Mouse (Mus musculus): Measurements from ENCODE around the gene Kcnip1.

The Kcnip1 gene

DNA sequence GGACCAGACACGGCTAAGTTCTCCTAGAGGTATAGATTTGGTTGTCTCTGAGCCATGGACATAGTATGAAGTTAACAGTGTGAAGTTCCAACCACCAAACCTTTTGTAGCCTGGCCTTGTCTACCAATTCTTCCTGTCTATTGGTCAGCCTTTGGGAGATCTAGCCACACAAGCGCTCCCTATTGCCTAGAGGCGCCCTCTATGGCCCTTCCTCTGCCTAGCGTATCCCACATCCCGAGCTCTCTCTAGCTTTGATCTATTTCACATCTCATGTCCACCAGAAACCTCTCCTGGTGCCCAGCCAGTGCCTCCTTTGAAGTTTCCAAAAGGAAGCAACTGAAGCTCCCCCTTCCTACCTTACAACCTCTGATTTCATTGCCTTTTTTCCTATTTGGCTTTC, 147.0 kb downstream of the Kcnip1 start:
- no peak for DNase-seq (ENCODE audit: extremely low read depth, low read depth, low spot score)

DNA sequence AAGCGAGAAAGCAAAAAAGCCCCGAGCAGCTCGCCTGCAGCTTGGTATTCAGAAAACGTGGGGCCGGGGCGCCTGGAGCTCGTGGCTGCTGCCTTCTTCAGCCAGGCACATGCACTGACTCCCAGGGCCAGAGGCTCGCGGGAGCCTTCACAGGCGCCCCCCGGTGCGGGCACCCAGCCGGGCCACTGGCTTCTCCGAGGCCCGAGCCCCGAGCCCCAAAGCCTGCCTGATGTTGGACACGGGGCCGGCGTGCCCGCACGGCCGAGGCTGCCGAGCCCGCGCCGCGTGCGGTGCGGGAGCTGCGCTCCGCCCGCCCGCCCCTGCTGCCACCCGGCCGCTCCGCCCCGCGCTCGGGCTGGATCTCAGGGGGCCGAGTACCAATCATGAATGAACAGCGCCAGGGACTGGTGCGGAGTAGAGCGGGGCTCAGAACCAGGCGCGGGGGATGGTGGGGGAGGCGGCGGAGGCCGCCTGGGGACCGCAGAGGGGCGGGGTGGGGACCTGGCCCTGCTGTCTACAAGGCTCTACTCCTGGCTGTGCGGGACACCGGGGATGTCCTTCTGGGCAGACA, 149.6 kb downstream of the Kcnip1 start:
- DNase-seq (ENCODE audit: extremely low read depth, low read depth, low spot score), result no peak

DNA sequence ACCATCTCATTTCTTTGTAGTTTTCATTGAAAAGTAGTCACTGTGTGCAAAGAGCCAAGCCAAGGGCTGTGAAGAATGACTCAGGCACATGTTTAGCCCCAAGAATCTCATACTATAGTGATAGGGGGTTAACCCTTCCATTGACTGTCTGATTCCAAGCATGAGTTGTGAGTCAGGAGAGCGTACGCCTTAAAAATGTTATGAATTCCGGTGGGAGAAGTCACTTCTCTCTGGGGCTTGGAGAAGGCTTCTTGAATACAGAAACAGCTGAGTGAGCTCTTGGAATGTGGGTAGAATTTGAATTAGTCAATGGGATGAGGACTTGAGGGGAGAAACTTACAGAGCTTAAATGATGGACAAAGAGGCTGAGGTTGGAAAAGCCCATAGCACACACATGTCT, 153.9 kb downstream of the Kcnip1 start:
- no peak for DNase-seq (ENCODE audit: extremely low read depth, low read depth, low spot score)

DNA sequence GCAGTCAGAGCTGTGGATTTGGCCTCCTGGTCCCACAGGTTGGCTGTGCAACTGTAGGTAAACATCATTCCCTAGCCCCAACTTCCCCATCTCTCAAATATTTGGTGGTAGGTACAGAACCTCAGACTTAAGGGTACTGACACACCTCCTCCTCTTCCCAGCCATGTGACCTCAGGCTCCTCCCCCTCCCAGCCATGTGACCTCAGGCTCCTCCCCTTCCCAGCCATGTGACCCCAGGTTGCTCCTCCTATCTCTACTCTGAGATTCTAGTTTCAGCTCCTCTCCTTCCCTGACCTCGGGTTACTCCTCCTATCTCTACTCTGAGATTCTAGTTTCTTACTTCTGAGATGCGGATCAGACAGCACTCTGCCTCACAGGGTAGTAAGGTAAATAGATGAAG, 163.2 kb downstream of the Kcnip1 start:
- no peak for DNase-seq (ENCODE audit: extremely low read depth, low read depth, low spot score)

DNA sequence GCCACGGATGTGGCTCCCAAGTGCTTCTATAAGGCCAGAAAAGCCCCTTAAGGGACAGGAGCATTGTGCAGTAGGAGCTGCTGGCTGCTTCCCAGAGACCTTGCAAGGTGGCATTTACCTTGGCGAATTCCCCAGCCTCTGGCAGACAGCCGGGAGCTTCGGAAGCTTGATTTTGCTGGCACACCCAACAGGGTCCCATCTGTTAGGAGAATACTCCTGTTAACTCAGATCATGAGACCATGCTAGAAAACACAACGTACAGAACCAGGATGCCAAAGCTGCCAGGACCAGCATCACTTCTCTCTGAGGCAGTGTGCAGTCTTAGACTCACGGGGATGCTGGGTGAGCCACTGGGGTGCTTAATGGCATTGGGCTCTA, 165.1 kb downstream of the Kcnip1 start:
- DNase-seq (ENCODE audit: extremely low read depth, low read depth, low spot score), result no peak

DNA sequence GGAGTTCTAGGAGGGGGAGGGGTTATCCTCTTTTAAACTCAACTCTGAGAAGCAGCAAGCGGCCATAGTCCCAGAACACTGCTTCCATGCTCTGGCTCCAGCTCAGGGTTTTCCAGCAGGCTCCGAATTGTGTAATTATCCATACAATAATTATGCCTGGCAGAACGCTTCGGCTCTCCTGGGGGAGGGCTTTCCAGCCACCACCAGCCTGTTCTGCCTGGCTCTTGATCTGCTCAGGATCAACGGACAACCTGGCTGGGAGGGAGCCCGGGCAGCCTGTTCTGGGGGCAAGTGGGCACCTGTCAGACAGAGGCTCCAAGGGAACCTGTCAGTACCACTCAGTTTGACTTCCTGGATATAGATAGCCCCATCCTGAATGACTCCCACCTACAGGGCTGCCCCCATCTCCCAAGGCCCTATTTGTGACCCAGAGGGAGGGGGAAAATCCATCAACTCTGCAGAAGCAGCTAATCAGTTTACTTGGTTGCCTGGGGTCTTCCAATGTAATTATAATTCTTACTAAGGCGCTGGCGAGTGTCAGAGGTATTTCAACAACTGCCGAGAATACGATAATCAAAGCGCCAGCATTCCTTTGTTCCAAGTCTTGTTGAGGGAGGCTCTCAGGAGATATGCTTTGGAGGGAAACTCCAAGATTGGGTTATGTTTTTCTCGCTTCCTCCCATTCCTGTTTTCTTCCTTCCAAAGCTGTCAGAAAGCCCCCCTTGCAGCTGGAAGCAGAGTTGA, 165.7 kb downstream of the Kcnip1 start:
- no peak for DNase-seq (ENCODE audit: extremely low read depth, low read depth, low spot score)

DNA sequence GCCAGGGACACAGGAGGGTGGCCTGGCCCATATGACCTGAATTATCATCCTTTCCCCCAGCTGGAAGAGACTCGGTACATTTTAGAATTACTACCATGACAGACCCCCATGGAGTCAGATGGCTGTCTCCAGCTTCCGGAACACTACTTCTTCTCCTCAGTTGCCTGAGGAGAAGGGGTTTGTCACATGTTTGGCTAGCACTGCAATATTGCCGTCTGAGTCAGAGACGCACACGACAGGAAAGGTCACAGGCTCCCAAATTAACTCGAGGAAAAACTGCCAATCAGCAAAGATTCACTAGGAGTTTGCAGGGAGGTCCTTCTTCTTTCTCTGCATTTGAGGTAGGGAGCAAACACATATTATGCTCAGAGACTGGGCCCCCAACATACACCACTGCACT, 168.2 kb downstream of the Kcnip1 start:
- no peak for DNase-seq (ENCODE audit: extremely low read depth, low read depth, low spot score)

DNA sequence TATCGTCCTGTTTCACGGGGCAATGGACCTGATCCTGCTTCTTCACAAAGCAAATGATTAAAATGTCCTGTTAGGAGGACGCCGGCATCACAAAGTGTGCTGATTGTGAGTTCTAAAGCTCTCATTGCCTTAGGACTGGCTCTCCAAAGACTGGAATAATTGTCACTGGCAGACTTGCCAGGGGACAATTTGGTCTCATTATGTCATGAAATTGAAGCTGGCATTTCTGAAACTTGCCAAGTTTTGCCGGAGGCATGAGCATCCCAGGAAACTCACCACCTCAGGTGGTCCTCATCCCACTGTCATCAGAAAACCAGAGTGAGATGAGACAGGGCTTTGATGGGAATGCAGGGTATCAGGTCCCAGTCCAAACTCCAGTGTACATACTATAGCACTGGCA, 171.6 kb downstream of the Kcnip1 start:
- DNase-seq (ENCODE audit: extremely low read depth, low read depth, low spot score), result no peak

DNA sequence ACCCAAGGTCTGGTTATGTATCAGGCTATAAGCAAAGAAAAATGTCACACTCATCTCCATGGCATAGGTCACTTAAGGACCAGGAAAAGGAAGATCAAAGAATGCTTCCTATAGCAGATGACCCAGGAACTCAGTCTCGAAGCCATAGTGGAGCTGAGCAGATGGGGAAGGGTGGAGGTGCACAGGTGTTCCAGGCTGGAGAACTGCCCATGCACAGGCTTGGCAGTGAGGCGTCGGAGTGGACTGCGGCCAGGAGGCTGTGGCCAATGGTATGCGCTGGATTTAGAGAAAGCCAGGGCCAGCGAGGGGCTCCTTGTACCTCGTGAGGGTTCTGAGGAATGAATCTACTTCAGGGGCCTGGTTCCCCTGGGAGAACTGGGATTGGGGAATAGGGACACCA, 172.1 kb downstream of the Kcnip1 start:
- no peak for DNase-seq (ENCODE audit: extremely low read depth, low read depth, low spot score)

DNA sequence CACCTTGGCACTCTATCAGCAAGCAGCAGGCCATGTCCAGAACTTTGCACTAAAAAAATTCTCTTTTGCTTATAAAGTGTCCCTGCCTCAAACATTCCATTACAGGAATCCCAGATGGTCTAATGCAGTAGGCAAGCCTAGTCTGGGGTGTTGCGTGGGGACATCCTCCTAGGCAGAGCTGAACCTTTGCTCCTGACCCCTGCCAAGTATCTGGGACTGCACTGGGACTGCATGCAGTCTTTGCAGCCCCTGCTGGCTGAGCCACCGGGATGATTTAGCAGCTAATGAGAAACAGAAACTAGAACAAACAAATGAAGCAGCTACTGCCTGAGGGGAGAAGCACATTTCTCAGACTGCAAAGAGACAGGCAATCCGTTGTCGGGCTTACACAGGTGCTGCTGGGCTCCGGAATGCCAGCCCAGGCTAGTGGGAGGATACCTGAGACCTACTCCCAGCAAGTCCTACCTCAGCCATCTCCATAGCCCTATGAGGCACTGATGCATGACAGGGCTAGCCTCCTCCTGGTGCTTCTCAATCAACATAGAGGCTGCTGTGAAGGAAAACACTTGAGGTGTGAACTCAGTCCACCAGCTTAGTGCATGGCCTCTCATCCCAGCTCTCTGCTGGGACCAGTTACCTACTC, 174.0 kb downstream of the Kcnip1 start:
- no peak for DNase-seq (ENCODE audit: extremely low read depth, low read depth, low spot score)

DNA sequence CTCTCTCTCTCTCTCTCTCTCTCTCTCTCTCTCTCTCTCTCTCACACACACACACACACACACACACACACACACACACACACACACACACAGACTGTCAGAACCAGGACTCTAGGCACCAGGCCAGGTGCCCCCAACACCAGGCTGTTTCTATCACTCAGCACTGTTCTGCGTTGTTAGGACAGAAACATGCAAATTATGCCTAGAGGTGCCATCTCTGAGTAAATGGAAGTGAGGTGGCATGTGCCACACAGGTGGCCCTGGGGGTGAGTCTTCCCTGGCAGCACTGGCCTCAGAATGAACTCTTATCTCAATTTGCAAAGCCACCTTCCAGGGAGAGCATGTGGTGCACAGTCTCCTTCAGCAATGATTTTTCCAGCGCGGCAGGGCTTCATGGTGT, 176.9 kb downstream of the Kcnip1 start:
- DNase-seq (ENCODE audit: extremely low read depth, low read depth, low spot score), result no peak

DNA sequence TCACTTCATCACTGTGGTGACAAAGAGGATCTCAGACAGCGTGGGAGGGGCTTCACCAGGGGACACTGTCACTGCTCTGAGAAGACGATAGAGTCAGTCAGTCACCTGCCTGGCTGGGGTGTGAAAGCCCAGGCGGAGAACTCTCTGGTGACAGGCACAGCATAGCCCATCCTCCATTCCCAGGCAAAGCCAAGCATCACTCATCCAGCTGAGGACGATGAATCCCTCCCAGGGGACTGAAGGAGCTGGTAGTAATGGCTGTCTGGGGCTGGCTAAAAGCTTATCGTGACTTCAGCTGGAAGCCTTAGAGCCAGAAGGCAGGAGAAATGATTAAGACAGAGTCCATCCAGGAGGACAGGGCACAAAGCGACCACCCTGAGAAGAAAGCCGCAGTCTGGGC, 182.8 kb downstream of the Kcnip1 start:
- DNase-seq (ENCODE audit: extremely low read depth, low read depth, low spot score), result no peak

DNA sequence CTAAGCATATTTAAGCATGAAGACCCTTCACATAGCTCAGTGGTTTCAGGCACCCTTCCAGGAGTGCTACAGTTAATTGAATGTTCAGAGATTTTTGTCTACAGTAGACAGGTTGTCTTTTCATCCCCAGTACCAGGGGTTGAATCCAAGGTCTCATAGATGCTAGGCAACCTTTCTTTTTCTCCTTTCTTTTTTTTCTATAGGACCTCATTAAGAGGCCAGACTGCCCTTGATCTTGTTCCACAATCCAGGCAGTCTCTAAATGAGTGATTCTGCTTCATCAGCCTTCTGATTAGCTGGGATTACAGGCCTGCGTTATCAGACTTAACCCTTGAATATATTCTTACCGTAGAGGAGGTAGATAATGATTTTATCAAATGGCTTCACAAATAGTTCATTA, 189.9 kb downstream of the Kcnip1 start:
- DNase-seq (ENCODE audit: extremely low read depth, low read depth, low spot score), result no peak

DNA sequence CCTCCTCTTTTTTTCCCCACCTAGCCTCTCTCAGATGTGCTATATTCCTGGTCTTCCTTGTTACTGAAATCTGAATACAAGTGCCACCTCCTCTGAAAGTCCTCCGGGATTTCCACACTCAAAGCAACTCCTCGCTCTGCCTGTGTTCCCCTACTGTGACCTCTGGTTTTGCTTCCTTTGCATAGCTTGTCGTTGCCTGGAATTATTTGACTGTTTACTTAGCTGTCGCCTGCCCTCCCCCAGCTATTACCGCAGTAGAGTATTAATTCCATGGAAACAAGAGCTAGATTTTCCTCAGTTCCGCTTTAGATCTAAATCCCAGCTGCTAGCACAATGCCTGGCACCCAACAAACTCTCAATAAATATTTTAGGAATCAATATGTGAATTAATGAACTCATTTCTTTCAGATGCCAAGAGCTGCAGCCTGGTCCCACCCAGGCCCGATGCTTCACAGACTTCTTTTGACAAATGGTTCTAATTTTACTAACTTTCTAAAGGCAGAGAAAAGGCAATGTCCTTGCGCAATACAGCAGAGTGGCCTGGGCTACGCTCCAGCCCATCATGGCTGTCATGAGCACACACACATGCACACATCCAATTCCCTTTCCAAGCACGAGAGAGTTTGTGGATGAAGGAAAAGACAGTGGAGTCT, 192.4 kb downstream of the Kcnip1 start:
- no peak for DNase-seq (ENCODE audit: extremely low read depth, low read depth, low spot score)

DNA sequence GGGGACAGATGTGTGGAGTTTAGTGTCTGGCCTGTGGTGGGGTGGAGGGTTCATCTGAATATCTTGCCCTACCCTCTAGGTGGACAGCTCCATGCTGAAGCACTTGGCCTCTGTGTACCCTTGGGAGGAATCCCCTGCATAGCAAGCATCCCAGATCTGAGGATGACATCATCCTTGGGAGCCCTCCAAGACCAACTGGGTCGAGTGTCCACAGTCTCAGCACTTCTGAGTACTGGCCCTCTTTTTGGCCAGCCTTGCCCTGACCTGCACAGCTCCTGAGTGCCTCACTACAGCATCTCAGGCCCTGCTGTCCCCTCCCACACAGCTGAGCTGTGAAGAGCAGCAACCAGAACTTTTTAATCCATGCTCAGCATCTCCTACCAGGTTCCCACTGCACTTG, 193.0 kb downstream of the Kcnip1 start:
- no peak for DNase-seq (ENCODE audit: extremely low read depth, low read depth, low spot score)

DNA sequence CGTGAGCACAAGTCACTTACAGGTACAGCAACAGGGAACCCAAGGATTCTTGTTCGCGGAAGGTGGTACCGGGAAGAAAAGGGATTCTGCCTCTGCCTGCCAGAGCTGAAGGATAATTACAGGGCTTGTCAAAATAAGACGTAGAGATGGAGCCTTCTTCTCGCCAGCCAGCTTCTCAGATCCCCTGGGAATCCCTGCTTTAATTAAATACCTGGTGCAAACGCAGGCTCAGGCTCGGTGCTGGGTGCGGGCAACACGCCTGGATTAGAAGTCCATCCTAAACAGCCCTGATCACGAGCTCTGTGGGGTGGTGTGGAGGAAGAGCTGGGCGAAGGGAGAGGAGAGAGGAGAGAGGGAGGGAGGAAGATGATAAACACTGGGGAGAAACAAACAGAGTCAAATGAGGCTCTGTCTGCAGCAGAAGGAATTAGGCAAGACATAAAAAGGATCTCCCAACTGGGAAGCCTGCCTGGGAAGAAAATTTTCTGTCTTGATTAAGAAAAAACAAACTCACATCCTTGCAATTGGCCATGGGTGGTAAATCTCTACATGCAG, 194.8 kb downstream of the Kcnip1 start:
- no peak for DNase-seq (ENCODE audit: extremely low read depth, low read depth, low spot score)

DNA sequence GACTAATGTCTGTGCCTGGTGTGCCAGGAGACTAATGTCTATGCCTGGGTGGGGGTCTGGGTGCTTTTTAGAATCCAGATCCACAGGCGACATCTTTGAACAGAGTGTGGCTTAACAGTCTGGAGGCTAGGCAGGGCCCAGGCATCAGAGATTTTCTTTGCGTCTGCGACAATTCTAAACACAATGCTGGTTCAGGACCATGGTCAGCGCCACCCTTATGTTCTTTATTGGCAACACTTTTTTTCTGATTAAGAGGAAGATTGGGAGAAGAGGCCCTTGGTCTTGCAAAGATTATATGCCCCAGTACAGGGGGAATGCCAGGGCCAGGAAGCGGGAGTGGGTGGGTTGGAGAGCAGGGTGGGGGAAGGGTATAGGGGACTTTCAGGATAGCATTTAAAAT, 205.6 kb downstream of the Kcnip1 start:
- DNase-seq (ENCODE audit: extremely low read depth, low read depth, low spot score), result no peak

DNA sequence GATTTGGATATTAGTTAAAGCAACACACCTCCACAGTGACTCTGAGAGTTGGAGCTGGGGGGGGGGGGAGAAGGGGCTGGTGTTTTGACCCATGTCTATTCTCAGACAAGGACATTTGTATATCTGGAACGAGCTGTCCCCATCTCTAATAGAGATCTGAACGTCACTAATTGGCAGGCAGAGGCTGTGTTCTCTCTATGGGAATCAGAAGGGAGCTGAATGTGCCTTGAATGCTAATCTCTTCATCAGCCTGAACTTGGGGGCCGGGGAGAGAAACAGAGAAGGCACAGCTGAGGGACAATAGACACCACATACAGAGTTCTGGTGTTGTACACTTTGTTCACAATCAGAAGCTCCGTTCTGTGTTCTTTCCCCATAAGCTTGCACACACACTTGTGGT, 206.4 kb downstream of the Kcnip1 start:
- no peak for DNase-seq (ENCODE audit: extremely low read depth, low read depth, low spot score)

DNA sequence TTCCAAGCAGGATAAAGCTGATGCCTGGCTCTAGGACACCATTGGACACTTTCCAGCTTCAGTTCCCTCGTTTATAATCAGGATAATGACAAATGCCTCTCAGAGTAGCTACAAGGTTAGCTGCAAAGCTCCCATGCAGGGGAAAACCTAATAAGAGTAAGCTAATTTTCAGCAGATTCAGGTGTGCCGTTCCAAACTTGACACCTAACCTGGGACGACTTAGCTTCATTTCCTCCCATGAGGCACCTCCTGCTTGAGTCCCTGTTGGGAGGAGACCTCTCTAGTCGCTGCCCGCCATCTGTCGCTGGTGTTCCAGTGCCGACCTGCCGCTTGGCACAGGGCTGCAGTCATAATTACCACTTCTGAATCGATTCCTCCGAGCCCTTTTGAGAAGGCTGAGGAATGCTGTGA, 211.4 kb downstream of the Kcnip1 start:
- no peak for DNase-seq (ENCODE audit: extremely low read depth, low read depth, low spot score)

DNA sequence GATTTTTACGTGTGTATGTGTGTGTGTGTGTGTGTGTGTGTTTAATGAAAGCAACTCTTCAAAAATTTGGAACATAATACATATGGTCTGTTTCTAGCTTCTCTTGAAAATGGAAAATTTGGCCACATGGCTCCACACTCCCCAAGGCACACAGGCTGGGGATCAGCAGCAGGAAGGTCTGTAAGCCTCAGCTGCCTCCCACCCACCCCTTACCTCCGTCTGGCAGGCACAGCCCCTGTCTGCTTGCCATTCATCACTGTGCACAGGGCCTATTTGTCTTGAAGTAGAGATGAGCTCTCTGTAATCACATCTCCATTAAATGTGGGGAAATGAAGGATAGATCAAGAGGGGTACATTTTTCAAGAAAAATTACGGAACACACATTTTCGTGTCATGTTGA, 212.7 kb downstream of the Kcnip1 start:
- no peak for DNase-seq (ENCODE audit: extremely low read depth, low read depth, low spot score)

DNA sequence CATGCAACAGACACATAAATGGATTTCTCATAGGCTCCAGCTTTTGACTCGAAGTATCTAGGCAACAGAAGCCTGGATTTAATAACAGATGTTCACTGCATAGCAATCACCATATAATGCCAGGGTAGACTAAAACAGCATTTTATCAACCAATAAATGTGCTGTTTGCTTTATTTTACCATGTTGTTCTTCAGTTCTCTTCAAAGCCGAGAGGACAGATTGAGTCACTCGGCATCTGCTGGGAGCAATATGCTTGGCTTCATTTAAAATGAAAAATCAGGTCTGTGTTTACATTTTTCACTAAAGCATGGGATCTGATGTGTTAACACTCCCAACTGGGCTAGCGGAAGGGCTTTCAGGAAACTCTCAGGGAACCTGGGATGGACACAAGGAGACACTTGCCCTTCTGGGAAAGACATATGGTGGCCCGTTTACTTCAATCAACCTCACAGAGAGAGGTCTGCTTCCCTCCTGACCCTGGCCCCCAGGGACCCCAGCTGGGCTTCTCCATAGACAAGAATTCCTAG, 220.3 kb downstream of the Kcnip1 start:
- no peak for DNase-seq (ENCODE audit: extremely low read depth, low read depth, low spot score)

DNA sequence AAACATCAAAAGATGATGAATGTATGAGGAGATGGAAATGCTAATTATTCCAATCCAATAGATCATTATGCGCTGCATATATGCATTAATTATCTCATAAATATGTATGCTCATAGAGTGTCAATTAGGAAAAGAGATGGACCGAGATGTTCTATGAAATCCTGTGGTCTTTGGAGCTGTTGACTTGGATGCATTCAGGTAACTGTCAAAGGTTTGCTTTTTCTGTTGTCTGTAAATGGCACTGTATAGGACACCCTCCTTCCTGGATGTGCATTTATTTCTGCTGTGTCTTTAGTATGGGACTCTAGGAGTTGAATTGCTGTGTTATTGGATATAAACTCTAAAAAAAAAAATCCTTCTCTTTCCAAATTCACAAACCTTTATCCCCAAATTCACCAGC, 220.9 kb downstream of the Kcnip1 start:
- no peak for DNase-seq (ENCODE audit: extremely low read depth, low read depth, low spot score)
